ENCODE assay signal across 11 mouse cellular contexts in genomic region chr9:63649841-63650545, GRCm38 (mm10). TPM values are rescaled to one million over a fixed set of nuclear protein-coding genes. Genes with fewer than 3 reads are reported as not detected.
A peak's percentile ranks its signal among the peaks of the same experiment; 100 is the strongest.
DNase-seq lines count a peak whose midpoint lies in the region; ATAC-seq and TF ChIP-seq lines count a peak whose summit lies in the region.
"Had no signal": no experiment of that assay in that cellular context is flagged by ENCODE, and none has a peak within 500 bp of the region (broad histone marks: within the 10 kb centered on the region; RNA-seq: fewer than 3 reads in every experiment).

No protein-coding gene starts in this region.

- no peak for TF ChIP-seq POLR2A in testis, adult 2 months (IDR thresholded peaks at IDR 0.05; ENCODE audit: control insufficient read depth, low read depth, low read length)

- H3K4me1 ChIP-seq in heart, embryonic 10.5 days, result peaks cover 25% of the 10 kb centered on the region
- no peaks in the 10 kb centered on the region for H3K4me1 ChIP-seq in testis, adult 2 months (ENCODE audit: control insufficient read depth, insufficient read depth, low read length)
- H3K4me1 ChIP-seq in liver, embryonic 14.5 days (replicated peaks; ENCODE audit: control insufficient read depth in 2 of 2, insufficient read depth in 2 of 2, low read length in 1 of 2), result no peaks in the 10 kb centered on the region

- no peak overlapping the region for H3K9ac ChIP-seq in liver, embryonic 14.5 days (replicated peaks)
- H3K9ac ChIP-seq: stomach, embryonic 15.5 days had no signal

- ATAC-seq in liver, embryonic 14.5 days (ENCODE audit: insufficient read depth), result no peak

- peak; percentile 93 for DNase-seq in heart, adult 11 months
- DNase-seq in heart, embryonic 10.5 days (ENCODE audit: low spot score), result no peak
- DNase-seq in testis, postnatal 14 days (ENCODE audit: low spot score), result no peak
- no peak for DNase-seq in liver, embryonic 14.5 days (ENCODE audit: low read depth in 3 of 3, low spot score in 3 of 3)
- DNase-seq in left cerebral cortex, adult 8-10 months (ENCODE audit: low spot score in 2 of 2), result no peak
- no peak for DNase-seq in ovary, postnatal 10 days (ENCODE audit: low spot score)
- DNase-seq in left cerebral cortex, postnatal 4 days, result no peak

- intact Hi-C loops in left cerebral cortex, postnatal 4 days (cut with DNase I), result no loop called here

- TF ChIP-seq EP300 in liver, embryonic 14.5 days (IDR thresholded peaks at IDR 0.05; ENCODE audit: low read depth), result no peak

- no peak overlapping the region for H3K4me2 ChIP-seq in liver, embryonic 14.5 days (ENCODE audit: low read depth)
- H3K4me2 ChIP-seq: heart, embryonic 13.5 days; stomach, embryonic 15.5 days had no signal

- no peaks in the 10 kb centered on the region for H3K9me3 ChIP-seq in heart, embryonic 10.5 days
- no peaks in the 10 kb centered on the region for H3K9me3 ChIP-seq in liver, embryonic 14.5 days (ENCODE audit: control insufficient read depth, low read length)
- H3K9me3 ChIP-seq: heart, embryonic 13.5 days; stomach, embryonic 15.5 days had no signal

- WGBS in heart, embryonic 10.5 days, result 83% methylated on average over 8 of the region's 8 CpGs
- 75% methylated on average over 8 of the region's 8 CpGs for WGBS in liver, embryonic 14.5 days (ENCODE audit: insufficient replicate concordance)

- peaks cover 94% of the 10 kb centered on the region for H3K36me3 ChIP-seq in heart, embryonic 10.5 days
- H3K36me3 ChIP-seq in testis, adult 2 months (ENCODE audit: control insufficient read depth, insufficient read depth, low read length), result no peaks in the 10 kb centered on the region
- H3K36me3 ChIP-seq in liver, embryonic 14.5 days (replicated peaks; ENCODE audit: control insufficient read depth, insufficient read depth, low read depth), result peaks cover 2% of the 10 kb centered on the region; the same call in 1 of the 2 replicates

- H3K4me3 ChIP-seq in heart, embryonic 10.5 days, result no peak overlapping the region
- no peak overlapping the region for H3K4me3 ChIP-seq in testis, adult 2 months (ENCODE audit: control insufficient read depth, low read depth, low read length)
- no peak overlapping the region for H3K4me3 ChIP-seq in liver, embryonic 14.5 days (ENCODE audit: insufficient read depth in 1 of 2, low read depth in 2 of 2, low read length in 2 of 2)
- H3K4me3 ChIP-seq: heart, embryonic 13.5 days; stomach, embryonic 15.5 days had no signal

- H3K27ac ChIP-seq in heart, embryonic 10.5 days, result no peak overlapping the region
- H3K27ac ChIP-seq in testis, adult 2 months (ENCODE audit: control insufficient read depth, insufficient read depth, low read depth, low read length), result no peak overlapping the region
- no peak overlapping the region for H3K27ac ChIP-seq in liver, embryonic 14.5 days
- H3K27ac ChIP-seq: stomach, embryonic 15.5 days had no signal

- no peaks in the 10 kb centered on the region for H3K27me3 ChIP-seq in heart, embryonic 10.5 days (ENCODE audit: insufficient read depth, poor library complexity, severe bottlenecking)
- no peaks in the 10 kb centered on the region for H3K27me3 ChIP-seq in testis, adult 2 months (ENCODE audit: control insufficient read depth, insufficient read depth, low read length)
- H3K27me3 ChIP-seq in liver, embryonic 14.5 days (ENCODE audit: control insufficient read depth, insufficient read depth, low read length), result no peaks in the 10 kb centered on the region
- H3K27me3 ChIP-seq: heart, embryonic 13.5 days; stomach, embryonic 15.5 days had no signal

- peak; percentile 17; the same call in 1 of the 2 replicates for TF ChIP-seq CTCF in testis, adult 2 months (IDR thresholded peaks at IDR 0.05; ENCODE audit: control insufficient read depth, insufficient read depth, insufficient replicate concordance, low read depth, low read length)
- TF ChIP-seq CTCF in liver, embryonic 14.5 days (IDR thresholded peaks at IDR 0.05; ENCODE audit: low read depth), result peak; percentile 56

RNA-seq across cellular contexts. Expression of gene Aagab, which starts 47.5 kb away (rescaled TPM):
- 27.8 and 28.0 TPM in 2 replicates for polyA plus RNA-seq in heart, embryonic 10.5 days (2016; fragmentation: Nextera tagmentation; extraction: Ambion mirVana)
- polyA plus RNA-seq in testis, adult 2 months (2012; rRNA removed), result 9.1 and 12.2 TPM in 2 replicates
- polyA plus RNA-seq in liver, embryonic 14.5 days (2012; rRNA removed), result 4.8 and 6.9 TPM in 2 replicates
- 15.0 and 16.7 TPM in 2 replicates for polyA plus RNA-seq in liver, embryonic 14.5 days (2014; fragmentation: Nextera tagmentation; extraction: Ambion mirVana)
- total RNA-seq in left cerebral cortex, adult 8-10 months (2022), result 10 to 100 TPM; 41.2 to 50.7 (median 46.4) TPM
- total RNA-seq in left cerebral cortex, postnatal 4 days (2021), result 10 to 100 TPM; 46.5 to 47.2 TPM

RNA-seq across cellular contexts. Expression of gene Iqch, which starts 47.7 kb away (rescaled TPM):
- 0.11 TPM in 1 of 2 replicates, not detected in the other for polyA plus RNA-seq in heart, embryonic 10.5 days (2016; fragmentation: Nextera tagmentation; extraction: Ambion mirVana)
- 64.0 and 65.4 TPM in 2 replicates for polyA plus RNA-seq in testis, adult 2 months (2012; rRNA removed)
- 0.01 TPM in 1 of 2 replicates, not detected in the other for polyA plus RNA-seq in liver, embryonic 14.5 days (2012; rRNA removed)
- not detected in 2 replicates for polyA plus RNA-seq in liver, embryonic 14.5 days (2014; fragmentation: Nextera tagmentation; extraction: Ambion mirVana)
- total RNA-seq in left cerebral cortex, adult 8-10 months (2022), result under 1 TPM in 2 of 4 experiments, not detected in 2; 0.11 to 0.19 TPM
- total RNA-seq in left cerebral cortex, postnatal 4 days (2021), result under 1 TPM in 1 of 2 experiments, not detected in 1; 0.16 TPM
- total RNA-seq: adrenal gland, adult 18-20 months had no signal
- polyA plus RNA-seq: heart, embryonic 13.5 days had no signal

Comparison
In these comparisons a context has a peak if more than half of its experiments do, and no peak if none do; other contexts are left out.
1. RNA of gene Iqch, which starts 47.7 kb away (polyA plus RNA-seq): 64.0 to 65.4 TPM in testis, adult 2 months; 0.11 TPM in heart, embryonic 10.5 days and 0.01 TPM in liver, embryonic 14.5 days; every median in the first group is over 10 times any median in the second.